Mouse (Mus musculus) kidney, embryonic 16.5 days (tissue): ENCODE data around the gene Accsl. TPM values are rescaled to one million over a fixed set of nuclear protein-coding genes. Genes with fewer than 3 reads are reported as not detected.

ENCODE experiments used
- ATAC-seq: fragments of 200-750 bp; cut with Nextera tagmentation; 2 replicates; pipeline ENCODE4 v1.8.0; 2017; ENCODE audit warnings: moderate TSS enrichment; ENCODE audit not compliant: low FRiP score, low TSS enrichment
- H3K27ac ChIP-seq: fragments of 300-500 bp; sonication (generic); 2 replicates; pipeline ENCODE4 v1.5.1; 2014; ENCODE audit warnings: low read length
- H3K27me3 ChIP-seq: fragments of 300-500 bp; sonication (generic); 2 replicates; pipeline ENCODE4 v1.6.1; 2014; ENCODE audit warnings: low read length, control low read depth, mixed read lengths; ENCODE audit not compliant: insufficient read depth
- H3K36me3 ChIP-seq: fragments of 300-500 bp; sonication (generic); 2 replicates; pipeline ENCODE4 v1.6.1; 2014; ENCODE audit warnings: low read length, control low read depth, mixed read lengths; ENCODE audit not compliant: insufficient read depth
- H3K4me1 ChIP-seq: fragments of 300-500 bp; sonication (generic); 2 replicates; pipeline ENCODE4 v1.6.1; 2014; ENCODE audit warnings: low read length, control low read depth, mixed read lengths; ENCODE audit not compliant: insufficient read depth
- H3K4me2 ChIP-seq: fragments of 300-500 bp; sonication (generic); replicated peaks from 2 replicates; pipeline ENCODE4 v1.6.1; 2014; ENCODE audit warnings: low read depth, low read length
- H3K4me3 ChIP-seq: fragments of 300-500 bp; sonication (generic); 2 replicates; pipeline ENCODE4 v1.5.1; 2014; ENCODE audit warnings: mild to moderate bottlenecking, low read length
- H3K9ac ChIP-seq: fragments of 300-500 bp; sonication (generic); replicated peaks from 2 replicates; pipeline ENCODE4 v1.6.1; 2014; ENCODE audit warnings: low read length
- H3K9me3 ChIP-seq: fragments of 300-500 bp; sonication (generic); 2 replicates; pipeline ENCODE4 v1.6.1; 2016; ENCODE audit warnings: low read length, control low read depth
- WGBS: fragments of 180-500 bp; shearing (Covaris S2); extraction: QIAGEN DNeasy Blood & Tissue Kit; methylation state at CpG from one replicate; pipeline ENCODE4 v1.1.7; 2014; 5-methylcytosine and 5-hydroxymethylcytosine counted together
- polyA plus RNA-seq: library from polyadenylated mRNA; unstranded; fragments of >200 nt; fragmentation: Nextera tagmentation; extraction: Ambion mirVana; gene quantifications from 2 replicates; pipeline ENCODE4 v1.2.1, GENCODE M21; 2015

Gene Accsl
- polyA plus RNA-seq, 1 experiment from 2014 or later, result not detected

GRCm38 (mm10) chr2:93891611-93892280, 22.8 kb upstream of the Accsl start:
- 10% methylated on average over 9 of the region's 9 CpGs for WGBS
- peak overlapping the region; percentile 74 for H3K27ac ChIP-seq

GRCm38 (mm10) chr2:93890143-93890542, 21.2 kb upstream of the Accsl start:
- Histone ChIP-seq H3K27me3 (no peaks in the 10 kb centered on the region), H3K4me2 (no peak overlapping the region), H3K9ac (no peak overlapping the region), H3K36me3 (no peaks in the 10 kb centered on the region), H3K4me1 (peaks cover 25% of the 10 kb centered on the region), H3K27ac (no peak overlapping the region), H3K4me3 (no peak overlapping the region), H3K9me3 (no peaks in the 10 kb centered on the region)
- WGBS, result 75% methylated on average over 8 of the region's 8 CpGs
- ATAC-seq, result no peak

More at GRCm38 (mm10) chr2:93891611-93892280, 22.8 kb upstream of the Accsl start:
- H3K9ac ChIP-seq, result peak overlapping the region; percentile 45; the same call in 1 of the 2 replicates
- no peaks in the 10 kb centered on the region for H3K27me3 ChIP-seq
- peaks cover 22% of the 10 kb centered on the region for H3K4me1 ChIP-seq
- ATAC-seq, result peak; percentile 83
- no peaks in the 10 kb centered on the region for H3K36me3 ChIP-seq
- no peak overlapping the region for H3K4me2 ChIP-seq
- H3K9me3 ChIP-seq, result no peaks in the 10 kb centered on the region
- no peak overlapping the region for H3K4me3 ChIP-seq

GRCm38 (mm10) chr2:93889071-93889470, 20.1 kb upstream of the Accsl start:
- 77% methylated on average over 7 of the region's 7 CpGs for WGBS
- no peak overlapping the region for H3K9ac ChIP-seq

GRCm38 (mm10) chr2:93888366-93888765, 19.4 kb upstream of the Accsl start:
- WGBS, result 68% methylated on average over 6 of the region's 6 CpGs
- H3K36me3 ChIP-seq, result no peaks in the 10 kb centered on the region
- H3K9ac ChIP-seq, result no peak overlapping the region
- H3K4me1 ChIP-seq, result peaks cover 25% of the 10 kb centered on the region
- no peak overlapping the region for H3K4me2 ChIP-seq
- H3K4me3 ChIP-seq, result no peak overlapping the region
- H3K27me3 ChIP-seq, result no peaks in the 10 kb centered on the region
- ATAC-seq, result no peak
- H3K9me3 ChIP-seq, result no peaks in the 10 kb centered on the region
- H3K27ac ChIP-seq, result no peak overlapping the region

More at GRCm38 (mm10) chr2:93889071-93889470, 20.1 kb upstream of the Accsl start:
- Histone ChIP-seq H3K36me3 (no peaks in the 10 kb centered on the region), H3K4me2 (no peak overlapping the region), H3K27ac (no peak overlapping the region), H3K4me3 (no peak overlapping the region), H3K4me1 (peaks cover 25% of the 10 kb centered on the region), H3K9me3 (no peaks in the 10 kb centered on the region), H3K27me3 (no peaks in the 10 kb centered on the region)
- ATAC-seq, result no peak

- ATAC-seq, result no peak
- Histone ChIP-seq H3K9me3 (no peaks in the 10 kb centered on the region), H3K4me3 (no peak overlapping the region), H3K36me3 (no peaks in the 10 kb centered on the region), H3K4me2 (no peak overlapping the region), H3K9ac (no peak overlapping the region), H3K27me3 (no peaks in the 10 kb centered on the region), H3K27ac (no peak overlapping the region), H3K4me1 (peaks cover 24% of the 10 kb centered on the region)
- WGBS, result 31% methylated on average over 11 of the region's 11 CpGs
Observed at GRCm38 (mm10) chr2:93887273-93887672, 18.3 kb upstream of the Accsl start.

- H3K4me2 ChIP-seq, result no peak overlapping the region
- H3K4me3 ChIP-seq, result no peak overlapping the region
- no peaks in the 10 kb centered on the region for H3K9me3 ChIP-seq
- ATAC-seq, result peak; percentile 72
- H3K4me1 ChIP-seq, result peaks cover 13% of the 10 kb centered on the region; the same call in 1 of the 2 replicates
- WGBS, result 42% methylated on average over 10 of the region's 10 CpGs
- no peak overlapping the region for H3K9ac ChIP-seq
- H3K27ac ChIP-seq, result no peak overlapping the region
- H3K27me3 ChIP-seq, result no peaks in the 10 kb centered on the region
- no peaks in the 10 kb centered on the region for H3K36me3 ChIP-seq
Observed at GRCm38 (mm10) chr2:93886013-93886794, 17.2 kb upstream of the Accsl start.

GRCm38 (mm10) chr2:93883066-93883465, 14.1 kb upstream of the Accsl start:
- peaks cover 7% of the 10 kb centered on the region; the same call in 1 of the 2 replicates for H3K4me1 ChIP-seq
- 48% methylated on average over 5 of the region's 5 CpGs for WGBS
- H3K36me3 ChIP-seq, result no peaks in the 10 kb centered on the region
- H3K27ac ChIP-seq, result no peak overlapping the region
- H3K9me3 ChIP-seq, result no peaks in the 10 kb centered on the region
- no peak overlapping the region for H3K4me2 ChIP-seq
- no peak overlapping the region for H3K4me3 ChIP-seq
- H3K9ac ChIP-seq, result no peak overlapping the region
- no peaks in the 10 kb centered on the region for H3K27me3 ChIP-seq
- no peak for ATAC-seq

- no peaks in the 10 kb centered on the region for H3K27me3 ChIP-seq
- no peak overlapping the region for H3K9ac ChIP-seq
- no peaks in the 10 kb centered on the region for H3K9me3 ChIP-seq
- H3K36me3 ChIP-seq, result no peaks in the 10 kb centered on the region
- ATAC-seq, result no peak
- WGBS, result 88% methylated on average over 9 of the region's 9 CpGs
- H3K27ac ChIP-seq, result no peak overlapping the region
- no peak overlapping the region for H3K4me3 ChIP-seq
- H3K4me2 ChIP-seq, result no peak overlapping the region
- 0 out of 2 replicates have a peak, but pooled peaks cover 3% of the 10 kb centered on the region for H3K4me1 ChIP-seq
Observed at GRCm38 (mm10) chr2:93881640-93882367, 12.8 kb upstream of the Accsl start.

- 83% methylated on average over 3 of the region's 3 CpGs for WGBS
- Histone ChIP-seq H3K9me3 (no peaks in the 10 kb centered on the region), H3K27ac (no peak overlapping the region), H3K4me2 (no peak overlapping the region), H3K9ac (no peak overlapping the region), H3K36me3 (no peaks in the 10 kb centered on the region), H3K27me3 (no peaks in the 10 kb centered on the region), H3K4me3 (no peak overlapping the region), H3K4me1 (0 out of 2 replicates have a peak, but pooled peaks cover under 1% of the 10 kb centered on the region)
- ATAC-seq, result no peak
Observed at GRCm38 (mm10) chr2:93880981-93881380, 12.0 kb upstream of the Accsl start.
